Mouse (Mus musculus) CH12F3 (cell line): ENCODE results near the gene Iqcf4.
"Not testable (repeated sequence)": the region's sequence is repeated elsewhere in the genome, so short reads cannot be mapped to it uniquely, and the experiment has no call there.

ENCODE experiments used
- in situ Hi-C: fragments of 300-500 bp; cut with MboI; formaldehyde crosslinking; loops from 2 replicates; pipeline ENCODE4 v1.14.3; 2020; ENCODE audit warnings: low sequenced_read_pairs

Gene Iqcf4

GRCm38 (mm10) chr9:106570896-106571295 is at the start of gene Iqcf4:
Gene Iqcf4, minus strand, starts transcription at chr9:106570996.
- in situ Hi-C loops, result no loop called here

- in situ Hi-C loops, result no loop called here
Measured at GRCm38 (mm10) chr9:106617496-106617895, 46.7 kb upstream of the Iqcf4 start.

GRCm38 (mm10) chr9:106616306-106616705 is 45.5 kb upstream of the Iqcf4 start:
- in situ Hi-C loops, result no loop called here

GRCm38 (mm10) chr9:106614616-106615015 is 43.8 kb upstream of the Iqcf4 start:
- in situ Hi-C loops, result no loop called here

GRCm38 (mm10) chr9:106613951-106614350 is 43.2 kb upstream of the Iqcf4 start:
- in situ Hi-C loops, result no loop called here

- in situ Hi-C loops, result no loop called here
Measured at GRCm38 (mm10) chr9:106610727-106611126, 39.9 kb upstream of the Iqcf4 start.

GRCm38 (mm10) chr9:106600546-106600945 is 29.8 kb upstream of the Iqcf4 start:
- in situ Hi-C loops, result no loop called here

GRCm38 (mm10) chr9:106598466-106598865 is 27.7 kb upstream of the Iqcf4 start:
- in situ Hi-C loops, result no loop called here

- in situ Hi-C loops, result no loop called here
Measured at GRCm38 (mm10) chr9:106595836-106596235, 25.0 kb upstream of the Iqcf4 start.

GRCm38 (mm10) chr9:106595402-106595801 is 24.6 kb upstream of the Iqcf4 start:
- in situ Hi-C loops, result not testable (repeated sequence)

GRCm38 (mm10) chr9:106592158-106592557 is 21.4 kb upstream of the Iqcf4 start:
- in situ Hi-C loops, result no loop called here

- in situ Hi-C loops, result no loop called here
Measured at GRCm38 (mm10) chr9:106582552-106582951, 11.8 kb upstream of the Iqcf4 start.

GRCm38 (mm10) chr9:106580016-106580415 is 9.2 kb upstream of the Iqcf4 start:
- in situ Hi-C loops, result no loop called here

- in situ Hi-C loops, result no loop called here
Measured at GRCm38 (mm10) chr9:106576112-106576511, 5.3 kb upstream of the Iqcf4 start.

GRCm38 (mm10) chr9:106573366-106573765 is 2.6 kb upstream of the Iqcf4 start:
- in situ Hi-C loops, result no loop called here

GRCm38 (mm10) chr9:106572186-106572585 is 1.4 kb upstream of the Iqcf4 start:
- in situ Hi-C loops, result no loop called here

GRCm38 (mm10) chr9:106566437-106566836 is 4.4 kb downstream of the Iqcf4 start:
- in situ Hi-C loops, result no loop called here

- in situ Hi-C loops, result no loop called here
Measured at GRCm38 (mm10) chr9:106564025-106564424, 6.8 kb downstream of the Iqcf4 start.

- in situ Hi-C loops, result no loop called here
Measured at GRCm38 (mm10) chr9:106562291-106562690, 8.5 kb downstream of the Iqcf4 start.

- in situ Hi-C loops, result no loop called here
Measured at GRCm38 (mm10) chr9:106561531-106561930, 9.3 kb downstream of the Iqcf4 start, which contains the start of gene Iqcf3. Gene Iqcf3, minus strand, starts transcription at chr9:106561631.

GRCm38 (mm10) chr9:106534975-106535374 is 35.8 kb downstream of the Iqcf4 start:
- in situ Hi-C loops, result no loop called here

- in situ Hi-C loops, result no loop called here
Measured at GRCm38 (mm10) chr9:106534296-106534695, 36.5 kb downstream of the Iqcf4 start.

- in situ Hi-C loops, result no loop called here
Measured at GRCm38 (mm10) chr9:106531833-106532232, 39.0 kb downstream of the Iqcf4 start.
